Mouse (Mus musculus) spleen, adult 2 months (tissue): ENCODE measurements at regions not wholly inside any gene's neighbourhood (a gene's known extent, or its start where the extent isn't known, plus 50 kb on each side); places are given as distances from the start of the nearest gene placed in this dataset.

Experiments
- CTCF ChIP-seq: fragments of 200-500 bp; IDR thresholded peaks from 2 replicates; pipeline ENCODE4 v1.5.1; 2011; ENCODE audit warnings: mild to moderate bottlenecking, inconsistent platforms; ENCODE audit not compliant: insufficient read depth, insufficient read length, insufficient replicate concordance; ENCODE audit errors: extremely low read depth
- POLR2A ChIP-seq: fragments of 200-500 bp; IDR thresholded peaks from 2 replicates; pipeline ENCODE4 v1.6.1; 2011; ENCODE audit warnings: low read depth, low read length, inconsistent platforms

DNA sequence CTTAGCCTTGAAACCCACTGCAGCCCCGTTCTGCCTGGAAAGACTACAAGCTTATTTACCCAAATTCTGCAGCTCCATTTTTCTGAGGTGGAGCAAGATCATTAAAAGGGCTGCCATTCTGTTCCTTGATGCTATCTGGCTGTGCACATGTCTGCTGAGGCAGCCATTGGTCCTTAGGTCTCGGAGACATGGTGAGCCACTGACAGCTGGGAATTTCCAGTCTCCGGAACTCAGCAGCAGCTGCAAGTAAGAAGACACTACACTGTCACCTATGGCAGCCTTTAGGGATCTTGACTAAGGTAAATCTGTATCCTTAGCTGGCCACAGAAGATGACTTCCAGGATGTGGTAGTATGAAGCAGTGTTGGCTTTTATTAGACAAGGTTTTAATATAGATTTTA, 467.9 kb downstream of the Cd83 start:
- TF ChIP-seq POLR2A: no peak
- no peak for TF ChIP-seq CTCF
